Mouse (Mus musculus) intestine, embryonic 14.5 days (tissue): ENCODE data around the gene Lars2. TPM values are rescaled to one million over a fixed set of nuclear protein-coding genes. Genes with fewer than 3 reads are reported as not detected.

Source experiments
- ATAC-seq: fragments of 200-750 bp; cut with Nextera tagmentation; replicated peaks from 2 replicates; pipeline ENCODE4 v1.8.0; 2017; ENCODE audit warnings: low read depth, moderate number of reproducible peaks, moderate TSS enrichment, moderate library complexity; ENCODE audit not compliant: low FRiP score, low TSS enrichment
- DNase-seq: peaks from one replicate; pipeline ENCODE4 v3.0.0-alpha.2; 2018; ENCODE audit warnings: low spot score
- H3K27ac ChIP-seq: fragments of 300-500 bp; sonication (generic); 2 replicates; pipeline ENCODE4 v1.5.1; 2014; ENCODE audit warnings: low read depth, mild to moderate bottlenecking, control low read depth
- H3K27me3 ChIP-seq: fragments of 300-500 bp; sonication (generic); replicated peaks from 2 replicates; pipeline ENCODE4 v1.6.1; 2014; ENCODE audit warnings: low read length, control low read depth; ENCODE audit not compliant: control insufficient read depth, insufficient read depth
- H3K36me3 ChIP-seq: fragments of 300-500 bp; sonication (generic); 2 replicates; pipeline ENCODE4 v1.6.1; 2014; ENCODE audit warnings: low read length, control low read depth; ENCODE audit not compliant: control insufficient read depth, insufficient read depth
- H3K4me1 ChIP-seq: fragments of 300-500 bp; sonication (generic); replicated peaks from 2 replicates; pipeline ENCODE4 v1.6.1; 2014; ENCODE audit warnings: low read length, control low read depth, mixed read lengths; ENCODE audit not compliant: control insufficient read depth, insufficient read depth
- H3K4me2 ChIP-seq: fragments of 300-500 bp; sonication (generic); 2 replicates; pipeline ENCODE4 v1.6.1; 2014; ENCODE audit warnings: low read length
- H3K4me3 ChIP-seq: fragments of 300-500 bp; sonication (generic); 2 replicates; pipeline ENCODE4 v1.5.1; 2014; ENCODE audit warnings: low read depth, low read length, control low read depth, mixed read lengths
- H3K9ac ChIP-seq: fragments of 300-500 bp; sonication (generic); 2 replicates; pipeline ENCODE4 v1.6.1; 2014; ENCODE audit warnings: mild to moderate bottlenecking, low read length
- H3K9me3 ChIP-seq: fragments of 300-500 bp; sonication (generic); 2 replicates; pipeline ENCODE4 v1.6.1; 2016; ENCODE audit warnings: low read length, control low read depth; ENCODE audit not compliant: control insufficient read depth
- WGBS: fragments of 180-500 bp; shearing (Covaris S2); extraction: QIAGEN DNeasy Blood & Tissue Kit; methylation state at CpG from one replicate; pipeline ENCODE4 v1.1.7; 2014; 5-methylcytosine and 5-hydroxymethylcytosine counted together
- polyA plus RNA-seq: library from polyadenylated mRNA; unstranded; fragments of >200 nt; fragmentation: Nextera tagmentation; extraction: Ambion mirVana; gene quantifications from 2 replicates; pipeline ENCODE4 v1.2.1, GENCODE M21; 2014

Gene Lars2
- polyA plus RNA-seq, 1 experiment from 2014 or later: 1,414 TPM

GRCm38 (mm10) chr9:123475569-123475968 is 108.8 kb downstream of the Lars2 start:
- DNase-seq (no peak), ATAC-seq (no peak)
- Histone ChIP-seq H3K4me1 (peaks cover 22% of the 10 kb centered on the region), H3K9me3 (no peaks in the 10 kb centered on the region), H3K9ac (no peak overlapping the region), H3K4me3 (no peak overlapping the region), H3K36me3 (0 out of 2 replicates have a peak, but pooled peaks cover 3% of the 10 kb centered on the region), H3K27ac (no peak overlapping the region), H3K4me2 (no peak overlapping the region), H3K27me3 (no peaks in the 10 kb centered on the region)
- 68% methylated on average over 1 of the region's 1 CpGs for WGBS

- Histone ChIP-seq H3K9ac (peak overlapping the region; percentile 43), H3K4me2 (peak overlapping the region; percentile 78), H3K27ac (peak overlapping the region; percentile 69), H3K4me1 (peaks cover 43% of the 10 kb centered on the region), H3K4me3 (peak overlapping the region; percentile 35), H3K36me3 (peaks cover 14% of the 10 kb centered on the region; the same call in 1 of the 2 replicates), H3K9me3 (no peaks in the 10 kb centered on the region), H3K27me3 (no peaks in the 10 kb centered on the region)
- DNase-seq: peak; percentile 87
- WGBS: under 1% methylated on average over 24 of the region's 29 CpGs
- peak; percentile 84 for ATAC-seq
These were observed 111.4 kb downstream of the Lars2 start for GRCm38 (mm10) chr9:123478031-123478585.

- Histone ChIP-seq H3K27ac (peak within 1 kb of the TSS; percentile 86), H3K36me3 (peaks cover 19% of the 10 kb centered on the region; the same call in 1 of the 2 replicates), H3K9ac (peak within 1 kb of the TSS; percentile 75), H3K27me3 (no peaks in the 10 kb centered on the region), H3K9me3 (no peaks in the 10 kb centered on the region), H3K4me1 (peaks cover 48% of the 10 kb centered on the region), H3K4me2 (peak within 1 kb of the TSS; percentile 97), H3K4me3 (peak within 1 kb of the TSS; percentile 83)
- peak; percentile 86 for DNase-seq
- WGBS: under 1% methylated on average over 39 of the region's 57 CpGs
- peak; percentile 88 for ATAC-seq
These were observed 112.0 kb downstream of the Lars2 start, which contains the start of gene Limd1 for GRCm38 (mm10) chr9:123478586-123479195. TSS of gene Limd1 (plus strand) at chr9:123478706.

- no peaks in the 10 kb centered on the region for H3K27me3 ChIP-seq
- peak overlapping the region; percentile 97 for H3K4me2 ChIP-seq
- peaks cover 50% of the 10 kb centered on the region for H3K4me1 ChIP-seq
- peak overlapping the region; percentile 86 for H3K27ac ChIP-seq
- ATAC-seq (no peak), DNase-seq (peak; percentile 73)
- peak overlapping the region; percentile 75 for H3K9ac ChIP-seq
- 16% methylated on average over 17 of the region's 17 CpGs for WGBS
- H3K9me3 ChIP-seq: no peaks in the 10 kb centered on the region
- peaks cover 21% of the 10 kb centered on the region for H3K36me3 ChIP-seq
- peak overlapping the region; percentile 83 for H3K4me3 ChIP-seq
These were observed 112.5 kb downstream of the Lars2 start for GRCm38 (mm10) chr9:123479196-123479669.

GRCm38 (mm10) chr9:123479876-123480252 is 113.1 kb downstream of the Lars2 start:
- H3K9me3 ChIP-seq: no peaks in the 10 kb centered on the region
- no peak overlapping the region for H3K27ac ChIP-seq
- H3K4me1 ChIP-seq: peaks cover 50% of the 10 kb centered on the region
- no peak for DNase-seq
- peak overlapping the region; percentile 97 for H3K4me2 ChIP-seq
- peak overlapping the region; percentile 83 for H3K4me3 ChIP-seq
- no peak for ATAC-seq
- H3K9ac ChIP-seq: peak overlapping the region; percentile 75
- H3K36me3 ChIP-seq: peaks cover 27% of the 10 kb centered on the region
- WGBS: 88% methylated on average over 8 of the region's 8 CpGs
- H3K27me3 ChIP-seq: no peaks in the 10 kb centered on the region

GRCm38 (mm10) chr9:123480253-123480921 is 113.7 kb downstream of the Lars2 start:
- Histone ChIP-seq H3K4me3 (peak overlapping the region; percentile 83), H3K27ac (no peak overlapping the region), H3K4me1 (peaks cover 50% of the 10 kb centered on the region), H3K4me2 (peak overlapping the region; percentile 97), H3K9ac (peak overlapping the region; percentile 75), H3K9me3 (no peaks in the 10 kb centered on the region), H3K27me3 (no peaks in the 10 kb centered on the region), H3K36me3 (peaks cover 31% of the 10 kb centered on the region)
- no peak for ATAC-seq
- 60% methylated on average over 18 of the region's 18 CpGs for WGBS
- no peak for DNase-seq

- DNase-seq (no peak), ATAC-seq (no peak)
- Histone ChIP-seq H3K4me1 (peaks cover 56% of the 10 kb centered on the region), H3K4me3 (peak overlapping the region; percentile 83), H3K9ac (peak overlapping the region; percentile 20; the same call in 1 of the 2 replicates), H3K9me3 (no peaks in the 10 kb centered on the region), H3K27ac (no peak overlapping the region), H3K4me2 (peak overlapping the region; percentile 97), H3K27me3 (no peaks in the 10 kb centered on the region), H3K36me3 (peaks cover 38% of the 10 kb centered on the region)
- 47% methylated on average over 7 of the region's 7 CpGs for WGBS
These were observed 114.4 kb downstream of the Lars2 start for GRCm38 (mm10) chr9:123481136-123481535.

- Histone ChIP-seq H3K9ac (no peak overlapping the region), H3K4me1 (peaks cover 66% of the 10 kb centered on the region), H3K36me3 (peaks cover 58% of the 10 kb centered on the region), H3K9me3 (no peaks in the 10 kb centered on the region), H3K4me3 (no peak overlapping the region), H3K27me3 (no peaks in the 10 kb centered on the region), H3K4me2 (peak overlapping the region; percentile 97; the same call in 1 of the 2 replicates), H3K27ac (no peak overlapping the region)
- ATAC-seq (no peak), DNase-seq (no peak)
- 91% methylated on average over 1 of the region's 1 CpGs for WGBS
These were observed 116.9 kb downstream of the Lars2 start for GRCm38 (mm10) chr9:123483598-123483997.
